Mouse (Mus musculus) Muller cell, postnatal 12 days (primary cell): Measurements from ENCODE around the gene Rasd1.

ENCODE experiments used
- DNase-seq: peaks from one replicate; pipeline ENCODE4 v3.0.0-alpha.2; 2015; ENCODE audit errors: inconsistent ontology term

The Rasd1 gene

GRCm38 (mm10) chr11:59964818-59965217, at the start of gene Rasd1:
Rasd1 (minus strand) TSS chr11:59964944.
- DNase-seq: peak; percentile 89

GRCm38 (mm10) chr11:60011516-60011915, 46.8 kb upstream of the Rasd1 start:
- DNase-seq: no peak

DNA sequence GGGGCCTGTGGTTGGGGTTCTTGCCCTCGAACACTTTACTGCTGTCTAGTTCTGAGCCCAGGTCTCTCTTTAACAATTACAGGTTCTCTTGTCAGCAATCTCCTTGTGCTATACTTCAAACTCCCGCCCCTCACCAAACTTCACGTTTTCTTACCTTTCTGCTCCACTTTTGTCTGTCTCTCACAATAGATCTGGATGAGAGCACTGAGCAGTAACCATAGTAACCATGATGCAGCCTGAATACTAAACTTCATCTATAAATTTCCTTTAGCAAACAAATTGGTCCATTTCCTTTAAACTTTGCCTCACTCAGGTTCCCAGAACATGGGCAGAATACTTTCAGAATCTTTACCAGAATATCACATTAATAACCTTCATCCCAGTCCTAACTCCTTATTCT, 44.7 kb upstream of the Rasd1 start:
- DNase-seq: no peak

- DNase-seq: no peak
These were observed 41.1 kb upstream of the Rasd1 start for GRCm38 (mm10) chr11:60005866-60006265.

GRCm38 (mm10) chr11:60004716-60005115, 40.0 kb upstream of the Rasd1 start:
- no peak for DNase-seq

DNA sequence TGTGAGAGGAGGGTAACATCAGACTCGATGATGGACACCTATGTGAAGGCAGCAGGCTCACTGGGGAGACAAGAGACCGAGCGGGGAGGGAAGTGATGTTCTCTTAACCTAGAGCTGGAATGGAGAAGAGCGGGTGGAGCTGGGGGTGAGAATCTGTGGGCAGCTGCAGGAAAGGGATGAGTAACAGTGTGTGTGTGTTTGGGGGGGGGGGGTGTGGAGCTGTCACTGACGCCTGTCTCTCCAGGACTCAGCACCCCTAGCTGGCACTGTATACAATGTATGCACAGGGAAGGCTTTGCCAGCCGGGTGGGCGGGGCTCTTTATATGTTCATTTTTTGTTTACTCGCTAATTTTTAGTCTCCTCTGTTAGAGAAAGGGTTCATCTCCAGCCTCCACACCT, 39.1 kb upstream of the Rasd1 start:
- DNase-seq: no peak

- no peak for DNase-seq
These were observed 36.7 kb upstream of the Rasd1 start for GRCm38 (mm10) chr11:60001231-60001980.

- DNase-seq: no peak
These were observed 29.6 kb upstream of the Rasd1 start for GRCm38 (mm10) chr11:59994318-59994717.

GRCm38 (mm10) chr11:59991365-59991764, 26.6 kb upstream of the Rasd1 start:
- no peak for DNase-seq

DNA sequence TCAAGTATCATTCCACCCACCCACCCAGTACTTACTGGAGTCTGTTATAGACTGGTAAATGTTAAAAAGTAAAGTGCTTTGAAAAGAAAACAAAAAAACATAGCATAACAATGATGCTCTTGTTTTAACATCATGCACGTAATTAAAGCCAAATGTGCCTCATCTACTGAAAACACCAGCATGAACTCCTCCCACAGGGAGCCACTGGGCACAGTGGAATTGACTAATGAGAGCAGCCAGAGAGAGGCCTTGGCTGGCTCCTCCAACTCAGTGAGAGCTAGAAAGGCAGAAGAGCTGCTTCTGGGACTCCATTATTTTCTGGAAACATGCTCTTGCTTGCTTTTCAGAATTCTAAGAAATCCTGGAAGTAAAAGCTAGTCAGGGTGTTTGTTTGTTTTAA, 24.7 kb upstream of the Rasd1 start:
- no peak for DNase-seq

DNA sequence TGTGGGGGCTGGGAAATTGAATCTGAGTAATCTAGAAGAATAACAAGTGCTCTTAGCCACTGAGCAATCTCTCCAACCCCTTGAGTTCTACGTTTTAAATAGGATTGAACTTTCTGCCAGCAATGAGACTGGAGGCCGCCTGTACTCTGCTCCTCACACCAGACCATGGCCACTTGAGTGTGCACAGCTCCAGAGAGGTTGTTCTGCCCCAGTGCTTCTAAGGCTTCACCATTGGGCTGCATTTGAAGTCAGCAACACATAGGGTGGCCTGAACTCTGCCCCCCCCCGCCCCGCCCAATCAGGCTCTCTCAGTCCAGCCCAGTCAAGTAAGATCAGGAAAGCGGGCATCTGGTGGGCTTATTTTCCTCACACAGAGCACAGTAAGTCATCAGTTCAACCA, 13.1 kb upstream of the Rasd1 start:
- no peak for DNase-seq

DNA sequence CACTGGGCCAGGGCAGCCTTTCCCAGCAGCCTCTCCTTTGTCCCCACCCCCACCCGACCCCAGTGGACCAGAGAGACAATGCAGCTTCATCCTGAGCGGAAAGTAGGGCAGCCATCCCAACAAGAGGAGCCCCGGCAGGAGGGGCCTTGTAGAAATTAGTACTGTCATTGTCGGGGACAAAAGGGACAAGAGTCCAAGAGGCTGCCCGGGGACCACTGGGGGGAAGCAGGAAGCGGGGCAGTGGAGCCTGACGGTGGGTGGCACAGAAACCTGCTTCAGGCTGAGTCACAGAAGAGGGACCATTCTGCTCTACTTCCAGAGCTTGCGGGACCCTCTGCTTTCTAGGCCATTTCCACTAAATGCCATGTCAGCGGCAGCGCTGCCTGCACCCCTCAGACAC, 10.5 kb upstream of the Rasd1 start:
- peak; percentile 31 for DNase-seq

DNA sequence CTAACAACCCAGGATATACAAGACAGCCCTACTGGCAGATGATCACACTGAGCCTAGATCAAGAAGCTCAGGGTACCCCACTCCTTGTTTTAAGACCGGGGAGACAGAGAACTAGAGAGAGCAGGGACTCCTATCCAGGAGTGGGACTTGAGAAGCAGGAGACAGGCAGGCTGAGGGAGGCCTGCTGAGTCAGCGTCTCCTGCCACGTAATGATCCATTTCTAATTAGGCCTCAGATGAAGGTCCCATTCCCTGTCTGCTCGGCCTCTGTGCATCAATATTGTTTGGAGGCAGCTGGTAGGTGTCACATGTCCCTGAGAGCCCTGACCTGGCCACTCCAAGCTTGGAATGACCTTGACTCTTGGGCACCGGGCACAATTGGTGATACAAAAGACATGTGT, 8.6 kb upstream of the Rasd1 start:
- no peak for DNase-seq

GRCm38 (mm10) chr11:59971691-59972090, 6.9 kb upstream of the Rasd1 start:
- peak; percentile 24 for DNase-seq

- DNase-seq: no peak
These were observed 6.0 kb upstream of the Rasd1 start for GRCm38 (mm10) chr11:59970780-59971179.

DNA sequence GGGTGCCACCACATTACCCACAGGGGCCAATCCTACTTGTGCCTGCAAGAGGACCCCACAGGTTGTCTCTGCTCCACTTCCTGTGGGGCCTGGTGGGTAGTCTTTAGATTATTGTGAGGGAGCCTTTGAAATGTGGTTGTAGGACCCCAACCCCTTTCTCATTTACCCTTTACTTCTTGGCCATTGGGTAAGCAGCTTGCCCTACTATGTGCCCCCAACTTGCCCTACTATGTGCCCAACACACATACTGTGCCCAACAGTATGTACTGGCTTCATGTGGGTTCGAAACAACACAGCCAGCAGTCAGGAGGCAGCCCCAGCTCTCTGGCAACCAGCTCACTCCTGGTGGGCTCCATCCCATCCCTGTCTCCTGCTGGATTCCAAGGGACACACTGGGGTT, 3.0 kb upstream of the Rasd1 start:
- DNase-seq: no peak

GRCm38 (mm10) chr11:59966102-59966483, 1.3 kb upstream of the Rasd1 start:
- no peak for DNase-seq

- DNase-seq: peak; percentile 87
These were observed 720 bp upstream of the Rasd1 start for GRCm38 (mm10) chr11:59965227-59966101.

DNA sequence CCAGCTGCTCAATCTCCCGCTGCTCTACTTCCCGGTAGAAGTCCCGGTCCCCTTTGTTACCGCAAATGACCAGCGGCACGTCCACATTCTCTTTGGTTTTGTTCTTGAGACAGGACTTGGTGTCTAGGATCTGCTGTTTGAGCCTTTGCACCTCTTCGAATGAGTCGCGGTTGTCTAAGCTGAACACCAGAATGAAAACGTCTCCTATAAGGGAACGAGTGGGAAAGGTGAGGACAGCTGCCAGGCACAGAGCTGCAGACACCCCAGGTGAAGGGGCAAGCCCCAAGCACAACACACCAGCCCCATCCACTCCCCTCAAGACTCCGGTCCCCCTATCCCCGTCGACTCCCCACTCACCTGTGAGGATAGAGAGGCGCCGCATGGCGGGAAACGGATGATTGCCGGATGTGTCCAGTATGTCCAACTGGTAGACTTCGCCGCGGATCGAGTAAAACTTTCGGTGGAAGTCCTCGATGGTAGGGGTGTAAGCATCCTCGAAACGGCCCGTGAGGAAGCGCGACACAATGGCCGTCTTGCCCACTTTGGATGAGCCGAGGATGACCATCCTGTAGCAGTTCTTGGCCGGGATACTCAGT, 483 bp downstream of the Rasd1 start:
- peak; percentile 31 for DNase-seq

GRCm38 (mm10) chr11:59963364-59964162, 1.2 kb downstream of the Rasd1 start:
- DNase-seq: peak; percentile 17

GRCm38 (mm10) chr11:59962590-59962989, 2.2 kb downstream of the Rasd1 start:
- no peak for DNase-seq
